Comparison of ENCODE assay signal across 8 mouse cellular contexts in genomic region chr10:117377431-117378290, GRCm38 (mm10). TPM values are rescaled to one million over a fixed set of nuclear protein-coding genes. Genes with fewer than 3 reads are reported as not detected.
DNase-seq lines count a peak whose midpoint lies in the region; ATAC-seq and TF ChIP-seq lines count a peak whose summit lies in the region.

No protein-coding gene starts in this region.

- H3K36me3 ChIP-seq in hindbrain, embryonic 16.5 days (ENCODE audit: control insufficient read depth, insufficient read depth, low read length) = no peaks in the 10 kb centered on the region
- no peaks in the 10 kb centered on the region for H3K36me3 ChIP-seq in midbrain, embryonic 16.5 days (ENCODE audit: control insufficient read depth, insufficient read depth, low read length)

- peak overlapping the region; percentile 67 for H3K4me2 ChIP-seq in hindbrain, embryonic 16.5 days (ENCODE audit: low read length)
- H3K4me2 ChIP-seq in midbrain, embryonic 16.5 days (ENCODE audit: low read length) = peak overlapping the region; percentile 64

- peak overlapping the region; percentile 58 for H3K9ac ChIP-seq in hindbrain, embryonic 16.5 days (ENCODE audit: low read depth, low read length)
- peak overlapping the region; percentile 62 for H3K9ac ChIP-seq in midbrain, embryonic 16.5 days (ENCODE audit: low read depth, low read length)

- TF ChIP-seq CTCF in layer of hippocampus, adult 2 months (conservative IDR thresholded peaks at IDR 0.05) = no peak
- TF ChIP-seq CTCF in brain, embryonic 14.5 days (IDR thresholded peaks at IDR 0.05; ENCODE audit: borderline replicate concordance, extremely low read depth, insufficient read depth, insufficient read length) = no peak

- H3K9me3 ChIP-seq in hindbrain, embryonic 16.5 days (ENCODE audit: control insufficient read depth, low read length) = no peaks in the 10 kb centered on the region
- no peaks in the 10 kb centered on the region for H3K9me3 ChIP-seq in midbrain, embryonic 16.5 days (replicated peaks; ENCODE audit: control insufficient read depth, low read length, poor library complexity, severe bottlenecking)

- no peak for ATAC-seq in hindbrain, embryonic 16.5 days
- ATAC-seq in midbrain, embryonic 16.5 days = peak; percentile 6; the same call in 1 of the 2 replicates

- H3K27ac ChIP-seq in layer of hippocampus, adult 2 months = peak overlapping the region; percentile 97
- H3K27ac ChIP-seq in hindbrain, embryonic 16.5 days (ENCODE audit: low read depth, low read length) = peak overlapping the region; percentile 97
- H3K27ac ChIP-seq in midbrain, embryonic 16.5 days (ENCODE audit: low read length) = peak overlapping the region; percentile 98

- TF ChIP-seq POLR2A in brain, embryonic 14.5 days (IDR thresholded peaks at IDR 0.05; ENCODE audit: borderline replicate concordance, extremely low read depth, insufficient read depth, insufficient read length, poor library complexity, severe bottlenecking) = no peak

- DNase-seq in layer of hippocampus, adult 2 months (ENCODE audit: low spot score in 2 of 2) = no peak
- DNase-seq in layer of hippocampus, postnatal 36 days = no peak
- DNase-seq in brain, embryonic 14.5 days (ENCODE audit: low read depth) = peak; percentile 61
- DNase-seq in layer of hippocampus, adult 18-20 months (ENCODE audit: low spot score in 2 of 2) = no peak
- no peak for DNase-seq in right cerebral cortex, postnatal 25 days
- no peak for DNase-seq in testis, postnatal 14 days (ENCODE audit: low spot score)

- H3K4me3 ChIP-seq in layer of hippocampus, adult 2 months = peak overlapping the region; percentile 66
- peak overlapping the region; percentile 97 for H3K4me3 ChIP-seq in hindbrain, embryonic 16.5 days (ENCODE audit: low read length)
- peak overlapping the region; percentile 90 for H3K4me3 ChIP-seq in midbrain, embryonic 16.5 days (ENCODE audit: low read depth, low read length)

- H3K27me3 ChIP-seq in hindbrain, embryonic 16.5 days (replicated peaks; ENCODE audit: control insufficient read depth, insufficient read depth, low read length) = no peaks in the 10 kb centered on the region
- H3K27me3 ChIP-seq in midbrain, embryonic 16.5 days (ENCODE audit: control insufficient read depth, insufficient read depth, low read depth, low read length) = no peaks in the 10 kb centered on the region

- peaks cover 9% of the 10 kb centered on the region for H3K4me1 ChIP-seq in hindbrain, embryonic 16.5 days (ENCODE audit: control insufficient read depth, insufficient read depth, low read depth, low read length)
- H3K4me1 ChIP-seq in midbrain, embryonic 16.5 days (ENCODE audit: control insufficient read depth, insufficient read depth, low read length) = peaks cover 16% of the 10 kb centered on the region

- 15% methylated on average over 16 of the region's 16 CpGs for WGBS in hindbrain, embryonic 16.5 days
- WGBS in midbrain, embryonic 16.5 days = 7% methylated on average over 16 of the region's 16 CpGs

RNA-seq across cellular contexts. Expression of gene Cpsf6, which starts 2.2 kb away (rescaled TPM):
- total RNA-seq in layer of hippocampus, adult 2 months (2021) = 100 to 1,000 TPM; 111 to 116 TPM
- total RNA-seq in layer of hippocampus, postnatal 36 days (2021) = 100 to 1,000 TPM; 119 TPM
- polyA plus RNA-seq in brain, embryonic 14.5 days (2012; rRNA removed) = 149 and 198 TPM in 2 replicates
- 111 and 128 TPM in 2 replicates for polyA plus RNA-seq in hindbrain, embryonic 16.5 days (2015; fragmentation: Nextera tagmentation; extraction: Ambion mirVana)
- 140 and 171 TPM in 2 replicates for polyA plus RNA-seq in midbrain, embryonic 16.5 days (2015; fragmentation: Nextera tagmentation; extraction: Ambion mirVana)
- total RNA-seq in layer of hippocampus, adult 18-20 months (2021) = 100 to 1,000 TPM; 114 to 124 TPM
